Mouse (Mus musculus): ENCODE results near the gene Nav1. TPM values are rescaled to one million over a fixed set of nuclear protein-coding genes. Genes with fewer than 3 reads are reported as not detected.

Gene Nav1
- total and polyA plus RNA-seq, 2 experiments from 2014 or later: 35.5 to 85.8 TPM

- DNase-seq: no peak
- no peak for TF ChIP-seq CTCF (IDR thresholded peaks at IDR 0.05; ENCODE audit: low read depth)
- Histone ChIP-seq H3K27ac (ENCODE audit: low read depth, low read length) (no peak overlapping the region), H3K9ac (no peak overlapping the region), H3K36me3 (ENCODE audit: insufficient read depth) (peaks cover 4% of the 10 kb centered on the region; the same call in 1 of the 2 replicates), H3K4me1 (ENCODE audit: insufficient read depth) (peaks cover 13% of the 10 kb centered on the region), H3K4me2 (ENCODE audit: low read depth) (no peak overlapping the region), H3K9me3 (ENCODE audit: low read length) (no peaks in the 10 kb centered on the region), H3K27me3 (ENCODE audit: insufficient read depth, low read length) (no peaks in the 10 kb centered on the region), H3K4me3 (ENCODE audit: low read depth, low read length) (no peak overlapping the region)
- ATAC-seq: no peak
- 90% methylated on average over 9 of the region's 9 CpGs for WGBS
These were observed 65.0 kb downstream of the Nav1 start for GRCm38 (mm10) chr1:135542080-135542479.

GRCm38 (mm10) chr1:135540270-135540669 lies 66.8 kb downstream of the Nav1 start:
- 22% methylated on average over 4 of the region's 4 CpGs for WGBS
- peak; percentile 97 for TF ChIP-seq CTCF (IDR thresholded peaks at IDR 0.05; ENCODE audit: low read depth)
- Histone ChIP-seq H3K4me2 (ENCODE audit: low read depth) (no peak overlapping the region), H3K9me3 (ENCODE audit: low read length) (no peaks in the 10 kb centered on the region), H3K9ac (no peak overlapping the region), H3K27me3 (ENCODE audit: insufficient read depth, low read length) (no peaks in the 10 kb centered on the region), H3K4me3 (ENCODE audit: low read depth, low read length) (no peak overlapping the region), H3K36me3 (ENCODE audit: insufficient read depth) (peaks cover 16% of the 10 kb centered on the region), H3K4me1 (ENCODE audit: insufficient read depth) (peaks cover 5% of the 10 kb centered on the region), H3K27ac (ENCODE audit: low read depth, low read length) (0 out of 2 replicates have a peak overlapping the region, but pooled peaks have one; percentile 50)
- DNase-seq (peak; percentile 92), ATAC-seq (peak; percentile 78)

- Histone ChIP-seq H3K9me3 (ENCODE audit: low read length) (no peaks in the 10 kb centered on the region), H3K4me2 (ENCODE audit: low read depth) (no peak overlapping the region), H3K36me3 (ENCODE audit: insufficient read depth) (peaks cover 30% of the 10 kb centered on the region), H3K27me3 (ENCODE audit: insufficient read depth, low read length) (no peaks in the 10 kb centered on the region), H3K4me1 (ENCODE audit: insufficient read depth) (no peaks in the 10 kb centered on the region), H3K27ac (ENCODE audit: low read depth, low read length) (no peak overlapping the region), H3K4me3 (ENCODE audit: low read depth, low read length) (no peak overlapping the region), H3K9ac (no peak overlapping the region)
- DNase-seq (no peak), ATAC-seq (no peak)
- no peak for TF ChIP-seq CTCF (IDR thresholded peaks at IDR 0.05; ENCODE audit: low read depth)
- WGBS: 78% methylated on average over 12 of the region's 12 CpGs
These were observed 68.4 kb downstream of the Nav1 start for GRCm38 (mm10) chr1:135538441-135539265.

GRCm38 (mm10) chr1:135536822-135537221 lies 70.3 kb downstream of the Nav1 start:
- Histone ChIP-seq H3K4me1 (ENCODE audit: insufficient read depth) (no peaks in the 10 kb centered on the region), H3K9me3 (ENCODE audit: low read length) (no peaks in the 10 kb centered on the region), H3K4me3 (ENCODE audit: low read depth, low read length) (no peak overlapping the region), H3K36me3 (ENCODE audit: insufficient read depth) (peaks cover 37% of the 10 kb centered on the region), H3K4me2 (ENCODE audit: low read depth) (no peak overlapping the region), H3K9ac (no peak overlapping the region), H3K27me3 (ENCODE audit: insufficient read depth, low read length) (no peaks in the 10 kb centered on the region), H3K27ac (ENCODE audit: low read depth, low read length) (no peak overlapping the region)
- no peak for TF ChIP-seq CTCF (IDR thresholded peaks at IDR 0.05; ENCODE audit: low read depth)
- 93% methylated on average over 7 of the region's 7 CpGs for WGBS
- ATAC-seq (no peak), DNase-seq (no peak)

- Histone ChIP-seq H3K4me3 (ENCODE audit: low read depth, low read length) (no peak overlapping the region), H3K9me3 (ENCODE audit: low read length) (no peaks in the 10 kb centered on the region), H3K9ac (no peak overlapping the region), H3K4me2 (ENCODE audit: low read depth) (no peak overlapping the region), H3K4me1 (ENCODE audit: insufficient read depth) (no peaks in the 10 kb centered on the region), H3K36me3 (ENCODE audit: insufficient read depth) (peaks cover 42% of the 10 kb centered on the region), H3K27me3 (ENCODE audit: insufficient read depth, low read length) (no peaks in the 10 kb centered on the region), H3K27ac (ENCODE audit: low read depth, low read length) (no peak overlapping the region)
- 22% methylated on average over 2 of the region's 2 CpGs for WGBS
- no peak for TF ChIP-seq CTCF (IDR thresholded peaks at IDR 0.05; ENCODE audit: low read depth)
- no peak for DNase-seq
- ATAC-seq: peak; percentile 32
These were observed 70.8 kb downstream of the Nav1 start for GRCm38 (mm10) chr1:135536326-135536725.

- H3K36me3 ChIP-seq (ENCODE audit: insufficient read depth): peaks cover 46% of the 10 kb centered on the region
- no peak overlapping the region for H3K4me2 ChIP-seq (ENCODE audit: low read depth)
- no peak for ATAC-seq
- no peaks in the 10 kb centered on the region for H3K4me1 ChIP-seq (ENCODE audit: insufficient read depth)
- H3K27me3 ChIP-seq (ENCODE audit: insufficient read depth, low read length): no peaks in the 10 kb centered on the region
- H3K4me3 ChIP-seq (ENCODE audit: low read depth, low read length): no peak overlapping the region
- H3K9me3 ChIP-seq (ENCODE audit: low read length): no peaks in the 10 kb centered on the region
- no peak for TF ChIP-seq CTCF (IDR thresholded peaks at IDR 0.05; ENCODE audit: low read depth)
- DNase-seq: no peak
- no peak overlapping the region for H3K9ac ChIP-seq
- WGBS: 49% methylated on average over 4 of the region's 4 CpGs
- H3K27ac ChIP-seq (ENCODE audit: low read depth, low read length): no peak overlapping the region
These were observed 71.8 kb downstream of the Nav1 start for GRCm38 (mm10) chr1:135535256-135535655.

GRCm38 (mm10) chr1:135534782-135535181 lies 72.3 kb downstream of the Nav1 start:
- 66% methylated on average over 4 of the region's 4 CpGs for WGBS
- Histone ChIP-seq H3K27ac (ENCODE audit: low read depth, low read length) (no peak overlapping the region), H3K4me1 (ENCODE audit: insufficient read depth) (no peaks in the 10 kb centered on the region), H3K4me2 (ENCODE audit: low read depth) (no peak overlapping the region), H3K4me3 (ENCODE audit: low read depth, low read length) (no peak overlapping the region), H3K36me3 (ENCODE audit: insufficient read depth) (peaks cover 50% of the 10 kb centered on the region), H3K27me3 (ENCODE audit: insufficient read depth, low read length) (no peaks in the 10 kb centered on the region), H3K9ac (no peak overlapping the region), H3K9me3 (ENCODE audit: low read length) (no peaks in the 10 kb centered on the region)
- ATAC-seq (no peak), DNase-seq (no peak)
- TF ChIP-seq CTCF (IDR thresholded peaks at IDR 0.05; ENCODE audit: low read depth): no peak

Data from forebrain, postnatal 0 days (tissue).